In the genomic region with DNA sequence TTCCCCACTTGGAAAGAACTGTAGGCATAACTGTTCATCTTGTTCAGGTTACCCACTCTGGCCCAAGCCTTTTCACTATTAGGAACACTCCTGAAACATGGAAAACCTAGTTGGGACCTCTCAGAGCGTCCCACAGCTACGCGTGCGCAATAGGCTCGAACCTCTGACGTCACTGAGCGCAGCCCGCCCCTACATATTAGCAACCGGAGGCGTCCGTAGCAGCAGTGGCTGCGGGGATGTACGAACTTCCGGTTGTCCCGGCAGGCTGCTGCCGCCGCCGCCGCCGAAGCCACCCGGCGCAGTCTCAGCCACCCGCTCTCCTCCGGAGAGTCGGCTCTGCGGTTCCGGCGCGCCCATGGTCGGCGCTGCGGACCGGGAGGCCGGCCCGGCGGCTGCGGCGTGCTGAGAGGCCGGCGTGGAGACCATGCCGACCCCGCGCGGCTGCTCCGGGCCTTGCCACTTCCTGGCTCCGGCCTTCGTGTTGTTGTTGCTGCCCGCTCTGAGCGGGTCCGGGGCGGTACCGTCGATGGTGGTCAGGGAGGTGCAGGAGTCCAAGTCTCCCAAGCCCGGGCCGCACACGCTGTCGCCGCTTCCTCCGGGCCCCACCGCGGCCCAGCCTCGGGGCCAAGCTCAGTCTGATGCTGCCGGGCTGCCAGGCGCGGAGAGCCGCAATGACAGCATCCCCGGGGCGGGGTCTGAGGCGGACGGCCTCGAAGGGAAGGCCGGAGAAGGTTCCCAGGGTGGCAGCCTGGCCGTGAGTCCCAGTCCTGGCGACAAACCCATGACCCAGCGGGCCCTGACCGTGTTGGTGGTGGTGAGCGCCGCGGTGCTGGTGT, we compare ENCODE assay signal across 7 mouse cellular contexts. TPM values are rescaled to one million over a fixed set of nuclear protein-coding genes. Genes with fewer than 3 reads are reported as not detected.
DNase-seq lines count a peak whose midpoint lies in the region; ATAC-seq lines count a peak whose summit lies in the region.

Fam174a (plus strand) TSS at position 231 of the 836 bp plus-strand sequence.

- peak within 1 kb of the TSS; percentile 80 for H3K27ac ChIP-seq in embryonic facial prominence, embryonic 12.5 days
- H3K27ac ChIP-seq in limb, embryonic 11.5 days (replicated peaks; ENCODE audit: low read depth, low read length) = peak within 1 kb of the TSS; percentile 32; the same call in 1 of the 2 replicates
- H3K27ac ChIP-seq in midbrain, embryonic 14.5 days (replicated peaks; ENCODE audit: low read depth, low read length) = peak within 1 kb of the TSS; percentile 89

- under 1% methylated on average over 69 of the region's 79 CpGs for WGBS in embryonic facial prominence, embryonic 12.5 days
- under 1% methylated on average over 78 of the region's 79 CpGs for WGBS in limb, embryonic 11.5 days
- under 1% methylated on average over 79 of the region's 79 CpGs for WGBS in midbrain, embryonic 14.5 days

- DNase-seq in adrenal gland, postnatal 25 days = peak; percentile 93
- peak; percentile 99 for DNase-seq in heart, adult 11 months
- peak; percentile 94 for DNase-seq in kidney, adult 18-20 months
- peak; percentile 91 for DNase-seq in limb, embryonic 11.5 days (ENCODE audit: low spot score)
- DNase-seq in midbrain, embryonic 14.5 days = peak; percentile 97
- DNase-seq in spleen, adult 18-20 months = peak; percentile 87 to 92

- no peaks in the 10 kb centered on the region for H3K36me3 ChIP-seq in embryonic facial prominence, embryonic 12.5 days
- no peaks in the 10 kb centered on the region for H3K36me3 ChIP-seq in limb, embryonic 11.5 days (ENCODE audit: control insufficient read depth, insufficient read depth, low read length)
- no peaks in the 10 kb centered on the region for H3K36me3 ChIP-seq in midbrain, embryonic 14.5 days (ENCODE audit: control insufficient read depth, insufficient read depth, low read length)

- peak; percentile 99 for ATAC-seq in embryonic facial prominence, embryonic 12.5 days (ENCODE audit: insufficient number of reproducible peaks, insufficient read depth, low FRiP score, low TSS enrichment)
- peak; percentile 99 for ATAC-seq in limb, embryonic 11.5 days (ENCODE audit: insufficient number of reproducible peaks, low FRiP score, low TSS enrichment, low read depth)
- peak; percentile 99 for ATAC-seq in midbrain, embryonic 14.5 days (ENCODE audit: low FRiP score, low TSS enrichment)

- no peaks in the 10 kb centered on the region for H3K27me3 ChIP-seq in embryonic facial prominence, embryonic 12.5 days
- H3K27me3 ChIP-seq in limb, embryonic 11.5 days (ENCODE audit: control insufficient read depth, insufficient read depth, low read length) = no peaks in the 10 kb centered on the region
- no peaks in the 10 kb centered on the region for H3K27me3 ChIP-seq in midbrain, embryonic 14.5 days (ENCODE audit: control insufficient read depth, insufficient read depth, low read length)

- peak within 1 kb of the TSS; percentile 91 for H3K9ac ChIP-seq in embryonic facial prominence, embryonic 12.5 days
- H3K9ac ChIP-seq in limb, embryonic 11.5 days (ENCODE audit: low read length) = peak within 1 kb of the TSS; percentile 70
- H3K9ac ChIP-seq in midbrain, embryonic 14.5 days (replicated peaks; ENCODE audit: low read length) = peak within 1 kb of the TSS; percentile 95

- H3K4me1 ChIP-seq in embryonic facial prominence, embryonic 12.5 days = no peaks in the 10 kb centered on the region
- peaks cover 5% of the 10 kb centered on the region; the same call in 1 of the 2 replicates for H3K4me1 ChIP-seq in limb, embryonic 11.5 days (ENCODE audit: control insufficient read depth, insufficient read depth, low read length)
- peaks cover 12% of the 10 kb centered on the region for H3K4me1 ChIP-seq in midbrain, embryonic 14.5 days (ENCODE audit: control insufficient read depth, insufficient read depth, low read length)

- H3K4me2 ChIP-seq in embryonic facial prominence, embryonic 12.5 days (replicated peaks) = peak within 1 kb of the TSS; percentile 85
- peak within 1 kb of the TSS; percentile 93 for H3K4me2 ChIP-seq in limb, embryonic 11.5 days (ENCODE audit: low read depth, severe bottlenecking)
- peak within 1 kb of the TSS; percentile 96 for H3K4me2 ChIP-seq in midbrain, embryonic 14.5 days (ENCODE audit: low read length)

- no peaks in the 10 kb centered on the region for H3K9me3 ChIP-seq in embryonic facial prominence, embryonic 12.5 days
- no peaks in the 10 kb centered on the region for H3K9me3 ChIP-seq in limb, embryonic 11.5 days (ENCODE audit: control insufficient read depth, low read length)
- H3K9me3 ChIP-seq in midbrain, embryonic 14.5 days (ENCODE audit: control insufficient read depth, low read length) = no peaks in the 10 kb centered on the region

- peak within 1 kb of the TSS; percentile 87 for H3K4me3 ChIP-seq in embryonic facial prominence, embryonic 12.5 days
- peak within 1 kb of the TSS; percentile 76 for H3K4me3 ChIP-seq in limb, embryonic 11.5 days (ENCODE audit: low read depth, low read length)
- peak within 1 kb of the TSS; percentile 93 for H3K4me3 ChIP-seq in midbrain, embryonic 14.5 days (replicated peaks; ENCODE audit: low read depth, low read length)

RNA-seq across cellular contexts. Expression of gene Fam174a, which starts in this region (rescaled TPM):
- 27.5 and 39.7 TPM in 2 replicates for total RNA-seq in adrenal gland, postnatal 25 days (2021)
- 22.4 and 25.7 TPM in 2 replicates for polyA plus RNA-seq in embryonic facial prominence, embryonic 12.5 days (2016; fragmentation: Nextera tagmentation; extraction: Ambion mirVana)
- 15.0 and 15.8 TPM in 2 replicates for polyA plus RNA-seq in limb, embryonic 11.5 days (2014; fragmentation: Nextera tagmentation; extraction: Ambion mirVana)
- polyA plus RNA-seq in midbrain, embryonic 14.5 days (2014; fragmentation: Nextera tagmentation; extraction: Ambion mirVana) = 21.9 and 24.3 TPM in 2 replicates

Comparison
In these comparisons a context has a peak if more than half of its experiments do, and no peak if none do; other contexts are left out.
1. Peak in every context shown above with its lines: DNase-seq, ATAC-seq, H3K4me3 ChIP-seq and H3K27ac ChIP-seq.
2. H3K27ac ChIP-seq: peak in every context shown above with its lines; median percentile 89 in midbrain, embryonic 14.5 days; 80 in embryonic facial prominence, embryonic 12.5 days; 32 in limb, embryonic 11.5 days.